Mouse (Mus musculus) stomach, postnatal 0 days (tissue): ENCODE data around the gene Gne. TPM values are rescaled to one million over a fixed set of nuclear protein-coding genes. Genes with fewer than 3 reads are reported as not detected.

Source experiments
- ATAC-seq: fragments of 200-750 bp; cut with Nextera tagmentation; 2 replicates; pipeline ENCODE4 v1.8.0; 2017; ENCODE audit not compliant: low FRiP score, low TSS enrichment
- DNase-seq: peaks from one replicate; pipeline ENCODE4 v3.0.0-alpha.2; 2016; ENCODE audit warnings: low spot score
- H3K27ac ChIP-seq: fragments of 300-500 bp; sonication (generic); replicated peaks from 2 replicates; pipeline ENCODE4 v1.5.1; 2014; ENCODE audit warnings: mild to moderate bottlenecking, control low read depth
- H3K27me3 ChIP-seq: fragments of 300-500 bp; sonication (generic); 2 replicates; pipeline ENCODE4 v1.6.1; 2014; ENCODE audit warnings: low read length; ENCODE audit not compliant: control insufficient read depth, insufficient read depth
- H3K36me3 ChIP-seq: fragments of 300-500 bp; sonication (generic); 2 replicates; pipeline ENCODE4 v1.6.1; 2014; ENCODE audit warnings: low read length, mixed read lengths; ENCODE audit not compliant: control insufficient read depth, insufficient read depth
- H3K4me1 ChIP-seq: fragments of 300-500 bp; sonication (generic); replicated peaks from 2 replicates; pipeline ENCODE4 v1.6.1; 2014; ENCODE audit warnings: antibody characterized with exemption; ENCODE audit not compliant: control insufficient read depth, insufficient read depth
- H3K4me2 ChIP-seq: fragments of 300-500 bp; sonication (generic); replicated peaks from 2 replicates; pipeline ENCODE4 v1.6.1; 2014; ENCODE audit warnings: low read depth, mild to moderate bottlenecking, control low read depth, moderate library complexity
- H3K4me3 ChIP-seq: fragments of 300-500 bp; sonication (generic); 2 replicates; pipeline ENCODE4 v1.5.1; 2014; ENCODE audit warnings: low read depth, low read length, control low read depth
- H3K9ac ChIP-seq: fragments of 300-500 bp; sonication (generic); 2 replicates; pipeline ENCODE4 v1.6.1; 2014; ENCODE audit warnings: mild to moderate bottlenecking, low read length, control low read depth, mixed read lengths
- H3K9me3 ChIP-seq: fragments of 300-500 bp; sonication (generic); 2 replicates; pipeline ENCODE4 v1.6.1; 2016; ENCODE audit warnings: low read length; ENCODE audit not compliant: control insufficient read depth
- CTCF ChIP-seq: IDR thresholded peaks from 2 replicates; pipeline ENCODE4 v1.5.1; 2016; ENCODE audit warnings: antibody characterized with exemption, low read depth, mild to moderate bottlenecking, moderate library complexity
- EP300 ChIP-seq: optimal IDR thresholded peaks from 2 replicates; pipeline ENCODE3; 2016; ENCODE audit warnings: antibody characterized with exemption
- WGBS: fragments of 180-500 bp; shearing (Covaris S2); extraction: QIAGEN DNeasy Blood & Tissue Kit; methylation state at CpG from one replicate; pipeline ENCODE4 v1.1.7; 2014; 5-methylcytosine and 5-hydroxymethylcytosine counted together
- polyA plus RNA-seq: library from polyadenylated mRNA; unstranded; fragments of >200 nt; fragmentation: Nextera tagmentation; extraction: Ambion mirVana; gene quantifications from 2 replicates; pipeline ENCODE4 v1.2.1, GENCODE M21; 2015

Gne gene
- polyA plus RNA-seq, 1 experiment from 2014 or later, result 21.1 TPM

GRCm38 (mm10) chr4:44070641-44071040 lies 13.3 kb downstream of the Gne start:
- Histone ChIP-seq H3K9ac (peak overlapping the region; percentile 9; the same call in 1 of the 2 replicates), H3K4me1 (no peaks in the 10 kb centered on the region), H3K27ac (no peak overlapping the region; the same call in 1 of the 2 replicates), H3K27me3 (no peaks in the 10 kb centered on the region), H3K4me2 (peak overlapping the region; percentile 86), H3K9me3 (no peaks in the 10 kb centered on the region), H3K4me3 (no peak overlapping the region), H3K36me3 (no peaks in the 10 kb centered on the region)
- 75% methylated on average over 4 of the region's 4 CpGs for WGBS
- ATAC-seq (no peak), DNase-seq (no peak)
- TF ChIP-seq CTCF (no peak), EP300 (no peak)

- Histone ChIP-seq H3K27ac (no peak overlapping the region), H3K4me3 (no peak overlapping the region), H3K4me2 (no peak overlapping the region), H3K9me3 (no peaks in the 10 kb centered on the region), H3K27me3 (no peaks in the 10 kb centered on the region), H3K4me1 (no peaks in the 10 kb centered on the region), H3K9ac (no peak overlapping the region), H3K36me3 (no peaks in the 10 kb centered on the region)
- 90% methylated on average over 4 of the region's 4 CpGs for WGBS
- ATAC-seq (no peak), DNase-seq (no peak)
- TF ChIP-seq CTCF (no peak), EP300 (no peak)
Measured at GRCm38 (mm10) chr4:44069411-44069810, 14.6 kb downstream of the Gne start.

GRCm38 (mm10) chr4:44068736-44069135 lies 15.2 kb downstream of the Gne start:
- WGBS, result 48% methylated on average over 9 of the region's 9 CpGs
- Histone ChIP-seq H3K36me3 (no peaks in the 10 kb centered on the region), H3K27ac (no peak overlapping the region), H3K27me3 (no peaks in the 10 kb centered on the region), H3K4me3 (no peak overlapping the region), H3K9me3 (no peaks in the 10 kb centered on the region), H3K4me1 (no peaks in the 10 kb centered on the region), H3K9ac (no peak overlapping the region), H3K4me2 (no peak overlapping the region)
- TF ChIP-seq EP300, result no peak
- TF ChIP-seq CTCF, result no peak
- ATAC-seq, result no peak
- peak; percentile 69 for DNase-seq

- no peaks in the 10 kb centered on the region for H3K27me3 ChIP-seq
- no peak for ATAC-seq
- no peaks in the 10 kb centered on the region for H3K4me1 ChIP-seq
- no peak overlapping the region for H3K4me2 ChIP-seq
- WGBS, result 66% methylated on average over 6 of the region's 6 CpGs
- H3K9ac ChIP-seq, result no peak overlapping the region
- peak; percentile 42 for DNase-seq
- H3K36me3 ChIP-seq, result no peaks in the 10 kb centered on the region
- no peak overlapping the region for H3K27ac ChIP-seq
- H3K9me3 ChIP-seq, result no peaks in the 10 kb centered on the region
- no peak overlapping the region for H3K4me3 ChIP-seq
- no peak for TF ChIP-seq EP300
- no peak for TF ChIP-seq CTCF
Measured at GRCm38 (mm10) chr4:44066891-44067290, 17.1 kb downstream of the Gne start.

- DNase-seq (peak; percentile 95), ATAC-seq (peak; percentile 90)
- no peaks in the 10 kb centered on the region for H3K9me3 ChIP-seq
- H3K27me3 ChIP-seq, result no peaks in the 10 kb centered on the region
- WGBS, result 25% methylated on average over 16 of the region's 16 CpGs
- H3K4me2 ChIP-seq, result peak overlapping the region; percentile 27
- H3K36me3 ChIP-seq, result no peaks in the 10 kb centered on the region
- no peaks in the 10 kb centered on the region for H3K4me1 ChIP-seq
- H3K27ac ChIP-seq, result peak overlapping the region; percentile 70
- peak; percentile 99 for TF ChIP-seq CTCF
- no peak for TF ChIP-seq EP300
- no peak overlapping the region for H3K4me3 ChIP-seq
- H3K9ac ChIP-seq, result no peak overlapping the region
Measured at GRCm38 (mm10) chr4:44065355-44066025, 18.5 kb downstream of the Gne start.

- 76% methylated on average over 14 of the region's 14 CpGs for WGBS
- DNase-seq (no peak), ATAC-seq (no peak)
- Histone ChIP-seq H3K27me3 (no peaks in the 10 kb centered on the region), H3K4me1 (no peaks in the 10 kb centered on the region), H3K4me2 (no peak overlapping the region), H3K36me3 (peaks cover 4% of the 10 kb centered on the region; the same call in 1 of the 2 replicates), H3K4me3 (no peak overlapping the region), H3K9ac (no peak overlapping the region), H3K27ac (no peak overlapping the region), H3K9me3 (no peaks in the 10 kb centered on the region)
- TF ChIP-seq EP300 (no peak), CTCF (no peak)
Measured at GRCm38 (mm10) chr4:44062816-44063215, 21.2 kb downstream of the Gne start.
